Mouse (Mus musculus): Measurements from ENCODE around the gene Adap1.

The Adap1 gene

DNA sequence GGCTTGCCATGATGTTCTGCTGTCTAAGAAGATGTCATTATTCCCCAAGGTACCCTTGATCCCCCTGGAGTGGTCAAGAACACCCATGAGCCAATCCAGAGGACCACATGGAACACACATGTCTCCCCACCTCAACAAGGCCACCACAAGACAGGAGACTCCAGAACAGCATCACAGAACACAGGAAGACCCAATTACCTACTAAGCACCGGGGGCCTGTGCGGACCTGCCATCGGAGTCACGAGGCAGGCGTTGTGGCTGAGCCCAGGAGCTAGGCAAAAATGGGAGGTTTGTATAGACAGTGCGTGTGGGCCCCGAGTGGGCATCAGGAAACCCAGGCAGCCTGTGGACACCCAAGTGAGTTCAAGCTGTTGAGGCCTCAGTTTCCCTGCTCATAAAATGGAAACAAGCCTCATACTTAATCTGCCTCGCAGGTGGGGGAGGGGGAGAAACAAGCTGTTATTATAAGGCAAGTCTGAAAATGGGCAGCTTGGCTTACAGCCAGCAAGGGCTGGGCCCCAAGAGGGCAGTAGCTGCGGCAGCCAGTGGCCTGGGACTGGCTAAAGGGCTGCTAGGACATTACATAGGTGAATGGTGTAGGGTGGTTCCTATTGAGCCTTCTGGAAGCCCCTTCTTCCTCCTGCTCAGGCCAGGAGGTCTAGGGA is 2.0 kb downstream of the Adap1 start:
- peak in 1 of 2 experiments; percentile 45 for DNase-seq (ENCODE audit: low spot score in 2 of 2)

DNA sequence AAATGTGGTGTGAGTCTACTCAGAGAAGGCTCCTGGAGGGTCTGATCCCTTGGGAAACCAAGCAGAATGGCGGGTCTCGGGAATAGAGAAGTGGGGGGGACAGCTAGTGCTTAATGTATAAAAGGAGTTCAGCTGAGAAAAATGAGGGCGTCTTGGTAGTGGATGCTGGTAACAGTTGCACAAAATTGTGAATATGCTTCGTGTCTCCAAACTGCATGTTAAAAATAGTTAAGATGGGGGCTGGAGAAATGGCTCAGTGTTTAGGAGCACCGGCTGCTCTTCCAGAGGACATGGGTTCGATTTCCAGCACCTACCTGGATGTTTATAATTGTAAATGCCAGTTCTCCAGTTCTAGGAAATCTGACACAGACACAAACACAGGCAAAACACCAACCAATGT is 4.1 kb downstream of the Adap1 start:
- DNase-seq (ENCODE audit: low spot score in 2 of 2) = no peak

DNA sequence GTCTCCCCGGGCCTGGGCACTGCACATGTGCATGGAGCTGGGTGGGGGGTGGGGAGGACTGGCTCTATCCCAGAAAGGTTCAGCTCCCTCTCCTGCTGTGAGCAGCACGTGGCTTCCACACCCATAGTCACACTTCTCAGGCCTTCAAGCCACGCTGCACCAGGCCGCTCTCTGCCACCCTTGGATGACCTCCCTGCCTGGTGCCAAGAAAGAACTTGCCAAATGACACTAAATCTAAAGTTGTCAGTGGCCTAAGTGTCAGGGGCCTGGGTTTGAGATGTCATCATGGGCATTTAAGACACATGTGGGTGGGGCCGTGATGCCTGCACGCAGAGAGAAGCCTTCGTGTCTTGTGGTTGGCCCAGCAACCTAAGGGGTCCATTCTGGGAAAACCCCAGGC is 5.0 kb downstream of the Adap1 start:
- no peak for DNase-seq (ENCODE audit: low spot score in 2 of 2)

DNA sequence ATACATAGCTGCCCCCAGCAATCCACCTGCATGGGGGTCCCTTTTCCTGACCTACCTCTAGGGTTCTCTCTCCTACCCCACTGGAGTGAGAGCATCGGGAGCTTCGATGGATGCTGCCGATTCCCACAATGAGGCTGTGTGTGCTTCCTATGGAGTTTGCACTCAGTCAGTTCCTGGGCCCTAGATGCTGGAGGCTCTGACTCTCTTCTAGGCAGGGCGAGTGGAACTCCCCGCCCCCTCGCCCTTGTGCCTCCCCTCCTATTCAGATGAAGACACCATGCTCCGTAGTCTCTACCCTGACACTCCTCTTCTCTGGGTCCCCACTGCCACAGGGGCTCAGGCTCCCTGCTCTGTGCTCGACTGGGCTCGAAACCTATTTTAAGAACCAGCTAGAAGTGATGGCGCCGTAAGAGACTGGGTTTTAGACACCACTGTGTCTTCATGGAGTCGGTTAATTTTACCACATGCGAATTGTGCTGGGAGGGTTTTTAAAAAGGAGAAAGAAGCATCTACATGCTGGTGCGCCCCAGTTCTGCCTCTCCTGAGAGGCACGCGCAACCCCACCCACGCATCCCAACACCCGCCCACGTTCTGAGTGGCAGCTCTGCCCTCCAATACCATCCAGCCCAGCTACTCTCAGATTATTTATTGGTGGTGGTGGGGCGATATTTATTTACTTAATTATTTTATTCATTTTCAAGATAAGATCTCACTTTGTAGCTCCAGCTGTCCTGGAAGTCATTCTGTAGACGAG is 7.5 kb downstream of the Adap1 start:
- peak; percentile 54 to 75 for DNase-seq (ENCODE audit: low spot score in 2 of 2)

DNA sequence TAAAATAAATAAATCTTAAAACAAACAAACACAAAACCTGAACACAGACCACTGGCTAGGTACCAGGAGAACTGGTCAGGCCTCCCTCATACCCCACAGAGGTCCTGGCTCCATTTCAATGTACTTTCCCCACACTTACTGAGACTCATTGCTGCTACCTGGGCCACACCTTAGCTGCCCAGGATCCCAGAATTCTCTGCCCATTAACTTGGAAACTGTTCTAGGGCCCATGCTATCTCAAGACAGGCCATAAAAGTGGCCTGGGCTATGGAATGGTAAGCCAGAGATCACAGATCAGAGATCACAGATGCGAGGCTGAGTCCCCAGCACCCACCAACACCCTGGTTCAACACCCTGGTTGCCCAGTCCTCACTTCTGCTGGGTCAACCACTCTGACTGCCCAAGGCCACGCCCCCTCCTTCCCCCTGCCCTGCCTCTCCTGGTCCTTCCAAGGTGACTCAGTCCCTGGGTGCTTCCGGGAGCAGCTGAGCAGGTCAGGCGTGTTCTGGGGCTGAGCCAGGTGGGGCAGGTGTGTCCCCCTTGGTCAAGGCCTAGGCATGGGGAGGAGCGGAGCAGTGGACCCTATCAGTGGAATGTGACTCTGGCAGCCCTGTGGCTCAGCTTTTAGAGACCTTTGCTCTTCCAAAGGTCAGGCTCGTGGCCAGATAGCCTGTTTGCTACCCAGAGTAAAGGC is 8.3 kb downstream of the Adap1 start:
- DNase-seq (ENCODE audit: low spot score in 2 of 2) = no peak

DNA sequence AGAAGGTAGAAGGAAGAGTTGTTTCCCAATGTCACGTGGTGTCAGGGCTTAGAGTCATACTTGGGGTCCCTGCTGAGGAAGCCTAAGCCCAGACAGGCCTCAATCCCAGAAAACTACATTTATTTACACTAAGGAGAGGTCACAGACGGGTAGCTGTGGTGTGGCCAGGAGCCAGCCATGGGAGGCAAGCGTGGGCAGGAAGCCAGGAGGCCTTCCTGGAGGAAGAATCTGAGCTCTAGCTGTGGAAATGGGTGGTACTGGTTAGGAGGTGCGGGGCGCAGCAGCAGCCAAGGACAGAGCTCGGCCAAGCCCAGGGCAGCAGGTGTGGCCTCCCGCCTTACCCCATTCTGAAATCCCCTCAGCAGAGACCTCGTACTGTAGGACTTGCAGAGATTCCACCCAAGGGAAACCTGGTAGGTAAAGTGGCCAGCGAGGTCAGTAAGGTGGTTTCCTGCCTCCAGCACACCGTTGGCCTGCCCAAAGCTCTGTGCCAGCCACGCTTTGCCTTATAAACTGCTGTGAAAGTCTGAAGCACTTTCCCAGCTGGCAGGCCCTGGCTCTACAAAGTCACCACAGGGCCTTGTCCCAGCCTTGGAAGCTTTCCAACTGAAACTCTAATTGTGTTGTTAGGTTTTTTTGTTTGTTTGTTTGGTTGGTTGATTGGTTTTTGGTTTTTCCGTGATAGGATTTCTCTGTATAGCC is 10.3 kb downstream of the Adap1 start:
- no peak for DNase-seq (ENCODE audit: low spot score in 2 of 2)

DNA sequence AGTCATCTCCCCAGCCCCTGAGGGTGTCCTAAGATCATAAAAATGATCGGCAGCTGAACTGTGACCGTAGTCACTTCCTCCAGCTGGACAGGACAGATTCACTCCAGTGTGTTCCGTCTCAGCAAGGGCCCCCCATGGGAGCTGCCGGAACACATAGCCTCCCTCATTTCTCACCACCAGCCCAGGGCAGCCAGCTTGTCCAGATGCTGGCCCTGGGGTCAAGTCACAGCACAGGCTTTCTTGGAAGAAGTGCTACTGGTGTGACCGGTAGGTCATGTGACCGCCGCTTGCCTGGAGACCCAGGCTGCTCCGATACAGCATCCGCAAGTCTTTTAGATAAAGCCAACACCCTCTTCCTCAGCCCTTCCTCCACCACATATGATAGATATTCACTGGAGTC is 11.9 kb downstream of the Adap1 start:
- DNase-seq (ENCODE audit: low spot score in 2 of 2) = no peak

DNA sequence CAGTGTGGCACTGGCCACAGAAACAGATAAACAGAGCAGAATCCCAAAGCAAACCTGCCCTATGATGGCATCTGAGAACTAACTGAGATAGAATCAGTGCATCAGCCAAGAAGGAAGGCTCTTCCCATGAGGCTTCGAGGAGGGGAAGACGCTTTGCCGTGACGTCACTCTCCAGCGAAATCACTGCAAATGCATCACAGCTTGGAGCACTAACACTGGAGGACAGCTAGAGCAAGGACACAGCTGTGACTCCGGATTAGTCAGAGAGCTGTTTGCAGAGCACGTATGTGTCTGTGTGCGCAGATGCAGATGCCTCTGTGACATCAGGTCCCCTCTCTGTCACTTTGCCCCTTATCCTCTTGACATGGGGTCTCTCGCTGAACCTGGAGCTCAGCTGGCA is 13.6 kb downstream of the Adap1 start:
- no peak for DNase-seq (ENCODE audit: low spot score in 2 of 2)

DNA sequence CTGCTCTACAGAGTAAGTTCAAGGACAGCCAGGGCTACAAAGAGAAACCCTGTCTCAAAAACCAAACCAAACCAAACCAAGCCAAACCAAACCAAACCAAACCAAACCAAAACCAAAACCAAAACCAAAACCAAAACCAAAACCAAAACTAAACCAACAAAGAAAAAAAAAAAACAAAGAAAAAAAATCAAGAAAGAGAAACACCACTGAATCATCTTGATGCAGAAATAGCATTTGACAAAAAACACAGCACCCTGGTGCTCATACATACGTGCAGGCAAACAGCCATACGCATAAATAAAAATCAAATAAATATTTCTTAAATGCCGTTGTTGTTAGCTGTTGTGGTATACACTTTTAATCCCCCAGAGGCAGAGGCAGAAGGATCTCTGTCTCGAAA is 14.9 kb downstream of the Adap1 start:
- no peak for DNase-seq (ENCODE audit: low spot score in 2 of 2)

DNA sequence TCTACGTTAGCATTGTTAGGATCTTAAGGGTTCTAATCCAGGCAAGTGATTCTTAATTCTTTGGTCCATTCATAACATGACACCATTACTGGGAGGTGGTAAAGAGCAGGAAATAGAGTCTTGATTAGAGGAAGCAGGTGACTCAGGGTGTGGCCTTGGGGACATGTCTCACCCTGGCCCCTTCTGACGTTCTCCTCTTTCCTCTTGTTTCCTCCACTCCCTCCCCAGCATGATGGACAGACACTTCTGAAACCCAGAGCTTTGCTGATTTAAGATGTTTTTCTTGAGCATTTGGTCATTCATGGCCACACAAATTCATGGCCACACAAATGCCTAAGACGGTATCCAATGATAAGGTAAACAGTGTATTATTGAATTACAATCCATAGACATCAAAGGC is 15.5 kb downstream of the Adap1 start:
- no peak for DNase-seq (ENCODE audit: low spot score in 2 of 2)

DNA sequence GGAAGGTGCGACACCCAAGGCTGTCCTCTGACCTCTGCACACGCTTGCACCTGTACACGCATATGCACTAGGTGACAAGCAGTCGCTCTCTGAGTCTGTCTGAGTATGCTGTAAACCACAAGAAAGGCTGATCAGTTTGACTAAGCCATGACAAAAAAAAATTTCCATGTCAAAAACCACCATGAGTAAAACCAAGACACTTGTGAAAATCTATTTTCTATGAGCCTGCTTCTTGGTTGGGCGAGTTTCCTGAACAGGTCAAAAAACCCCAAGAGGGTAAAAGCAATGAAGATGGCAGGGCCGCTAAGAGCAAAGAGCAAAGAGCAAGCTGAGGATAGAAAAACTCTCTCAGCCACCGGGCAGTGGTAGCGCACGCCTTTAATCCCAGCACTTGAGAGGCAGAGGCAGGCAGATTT is 21.8 kb downstream of the Adap1 start:
- DNase-seq (ENCODE audit: low spot score in 2 of 2) = no peak

DNA sequence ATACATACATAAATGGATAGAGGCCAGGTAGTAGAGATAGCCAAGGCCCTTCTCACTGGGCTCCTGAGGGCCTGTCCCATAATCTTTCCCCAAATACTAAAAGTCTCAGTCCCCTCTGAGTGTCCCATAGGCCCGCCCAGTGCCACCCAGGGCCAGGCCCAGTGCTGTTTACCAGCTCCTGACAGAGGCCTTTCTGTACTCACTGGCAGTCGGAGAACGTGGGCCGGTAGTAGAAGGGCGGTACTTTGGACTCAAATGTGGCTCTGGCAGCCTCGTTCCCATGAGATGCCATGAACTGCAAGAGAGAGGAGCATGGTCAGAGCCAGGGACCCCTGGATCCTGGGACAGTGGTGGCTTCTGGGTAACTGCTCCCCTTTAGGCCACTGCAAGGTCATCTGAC is 23.3 kb downstream of the Adap1 start:
- no peak for DNase-seq (ENCODE audit: low spot score in 2 of 2)

DNA sequence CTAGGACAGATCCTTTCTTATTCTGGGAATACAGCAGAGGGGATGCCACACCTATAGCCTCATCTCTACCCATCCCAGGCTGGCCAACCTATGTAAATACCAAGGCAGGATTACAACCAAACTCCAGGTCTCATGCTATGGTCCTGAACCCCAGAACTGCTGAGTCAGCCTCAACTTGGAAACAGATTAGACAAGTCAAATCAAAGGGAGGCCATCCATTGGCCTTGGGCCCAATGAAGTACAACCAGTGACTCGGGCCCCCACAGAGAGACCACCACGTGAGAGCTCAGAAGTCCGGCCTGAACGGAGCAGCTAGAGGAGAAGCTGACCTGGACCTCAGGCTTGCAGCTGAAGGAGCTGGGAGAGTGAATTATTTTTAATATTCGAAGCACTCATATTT is 27.7 kb downstream of the Adap1 start:
- no peak for DNase-seq (ENCODE audit: low spot score in 2 of 2)

DNA sequence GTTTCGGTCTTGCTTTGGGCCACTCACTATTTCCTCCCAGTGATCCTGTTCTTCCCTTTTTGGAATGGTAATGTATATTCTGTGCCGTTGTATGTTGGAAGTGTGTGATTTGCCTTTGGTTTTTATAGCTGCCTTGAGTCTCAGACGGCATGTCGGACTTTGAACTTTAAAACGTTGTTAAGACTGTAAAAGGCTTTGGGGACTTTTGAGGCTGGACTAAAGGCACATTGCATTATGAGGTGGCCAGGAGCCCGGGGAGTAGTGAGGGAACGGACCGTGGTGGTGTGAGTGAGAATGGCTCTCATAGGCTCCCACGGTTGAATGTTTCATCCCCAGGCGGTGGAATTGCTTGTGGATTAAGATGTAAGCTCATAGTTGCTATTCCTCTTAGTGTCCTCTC is 28.3 kb downstream of the Adap1 start:
- no peak for DNase-seq (ENCODE audit: low spot score in 2 of 2)

DNA sequence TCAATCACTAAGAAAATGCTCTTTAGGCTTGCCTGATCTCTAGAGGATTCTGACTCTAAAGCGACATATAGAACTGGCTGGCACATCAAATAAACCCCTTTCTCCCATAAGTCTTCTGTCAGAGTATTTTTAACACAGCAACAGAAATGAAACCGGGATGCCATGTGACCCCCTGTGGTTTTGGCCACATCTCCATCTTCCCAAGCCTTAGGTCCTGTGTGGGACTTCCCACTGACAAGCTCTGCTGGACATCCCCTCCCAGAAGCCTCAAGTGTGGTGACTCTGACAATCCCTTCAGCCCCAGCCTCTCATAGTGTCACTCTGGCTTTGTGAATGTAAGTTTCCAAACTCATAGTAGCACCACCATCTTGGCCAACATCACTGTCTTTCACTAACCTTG is 31.3 kb downstream of the Adap1 start:
- DNase-seq (ENCODE audit: low spot score in 2 of 2) = no peak

DNA sequence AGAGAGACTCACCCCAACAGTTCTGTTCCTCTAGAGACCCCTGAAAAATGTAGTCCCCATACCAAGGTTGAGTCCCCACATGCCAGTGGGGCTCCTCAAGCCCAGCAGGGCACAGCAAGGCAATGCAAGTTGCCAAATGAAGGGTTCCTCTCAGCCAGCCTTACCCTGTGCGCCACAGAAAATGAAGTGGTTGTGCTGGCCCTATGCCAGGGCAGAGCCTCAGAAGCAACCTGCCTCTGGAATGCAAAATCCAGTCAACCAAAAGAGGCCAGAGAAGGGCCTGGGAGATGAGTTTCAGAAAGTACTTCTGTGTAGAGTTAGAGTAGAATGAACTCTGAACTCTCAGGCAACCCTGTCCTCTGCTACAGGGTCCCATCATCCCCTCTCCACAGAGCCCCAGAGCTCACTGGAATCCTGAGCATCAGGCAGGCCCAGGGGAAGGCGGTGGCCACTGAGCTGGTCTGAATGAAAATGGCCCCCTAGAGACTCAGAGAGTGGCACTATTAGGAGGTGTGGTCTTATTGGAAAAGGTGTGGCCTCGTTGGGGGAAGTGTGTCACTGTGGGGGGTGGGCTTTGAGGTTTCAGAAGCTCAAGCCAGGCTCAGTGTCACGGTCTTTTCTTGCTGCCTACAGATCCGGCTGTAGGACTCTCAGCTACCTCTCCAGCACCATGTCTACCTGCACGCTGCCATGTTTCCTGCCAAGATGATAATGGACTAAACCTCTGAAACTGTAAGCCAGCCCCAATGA is 33.4 kb downstream of the Adap1 start:
- no peak for DNase-seq (ENCODE audit: low spot score in 2 of 2)

DNA sequence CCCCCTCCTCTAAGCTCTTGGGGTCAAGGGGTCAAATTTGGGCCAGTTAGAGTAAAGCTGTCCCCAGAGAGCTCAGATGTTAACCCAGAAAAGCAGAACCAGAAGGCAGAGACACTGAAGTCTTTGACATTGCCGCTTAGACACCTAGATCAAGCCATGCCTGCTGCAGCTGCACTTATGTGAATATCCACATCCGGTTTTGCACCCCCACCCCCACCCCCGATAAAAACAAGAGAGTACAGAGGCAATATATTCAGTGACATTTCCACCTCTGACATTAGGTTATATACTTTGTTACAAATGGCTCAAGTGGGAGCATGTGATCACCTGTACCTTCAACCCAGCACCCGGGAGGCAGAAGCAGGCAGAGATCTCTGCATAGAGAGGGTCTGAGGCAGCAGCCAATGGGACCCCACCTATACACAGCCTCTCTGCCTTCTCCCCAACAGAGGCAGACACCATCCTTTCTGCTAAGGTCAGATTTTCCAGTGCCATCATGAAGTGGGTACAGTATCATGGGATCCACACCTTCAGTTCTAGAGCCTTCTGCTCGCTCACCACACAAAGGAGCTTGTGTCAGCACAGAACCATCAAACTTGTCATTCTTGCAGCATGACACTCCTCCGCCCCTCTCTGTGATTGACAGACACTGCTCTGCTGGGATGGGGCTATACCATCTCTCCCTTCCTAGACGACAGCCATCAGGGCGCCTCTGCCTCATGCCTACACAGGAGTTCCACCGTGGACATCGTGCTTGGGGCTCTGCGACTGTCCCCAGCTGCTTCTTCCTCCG is 34.8 kb downstream of the Adap1 start:
- no peak for DNase-seq (ENCODE audit: low spot score in 2 of 2)

DNA sequence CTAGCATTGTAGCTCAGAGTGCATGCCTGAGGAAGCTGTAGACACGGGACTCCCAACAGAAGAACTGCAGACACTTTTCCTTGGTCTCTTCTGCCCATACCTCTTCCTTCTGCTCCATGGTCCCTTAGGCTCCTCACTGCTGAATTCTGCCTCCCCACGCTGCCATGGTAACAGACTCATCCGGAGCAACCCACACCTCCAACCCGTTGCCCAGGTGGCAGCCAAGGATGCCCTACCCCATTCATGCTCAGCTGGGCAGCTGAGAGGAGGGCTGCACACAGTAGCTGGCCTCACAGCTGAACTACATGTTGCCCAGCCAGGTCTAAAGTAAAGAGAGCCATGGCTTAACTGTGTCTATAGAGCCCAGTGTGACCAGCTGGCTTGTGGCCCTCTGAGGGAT is 36.8 kb downstream of the Adap1 start:
- DNase-seq (ENCODE audit: low spot score in 2 of 2) = no peak

DNA sequence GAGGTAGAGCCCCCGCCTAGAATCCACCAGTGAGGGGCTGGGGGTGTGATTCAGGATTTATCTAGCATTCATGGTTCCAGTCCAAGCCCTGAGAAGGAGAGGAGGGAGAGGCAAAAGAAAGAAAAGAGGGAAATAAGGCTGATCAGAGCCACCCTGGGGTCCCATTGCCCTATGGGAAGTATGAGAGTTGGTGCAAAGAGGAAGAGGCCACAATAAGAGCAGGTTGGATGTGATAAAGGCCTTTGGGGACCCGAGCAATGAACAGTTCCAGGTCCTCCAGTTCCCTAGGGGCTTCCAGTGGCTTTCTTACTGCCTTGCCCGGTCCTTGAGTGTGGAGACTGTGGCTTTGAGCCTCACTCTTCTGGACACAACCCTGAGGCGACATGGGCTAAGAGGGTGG is 37.6 kb downstream of the Adap1 start:
- no peak for DNase-seq (ENCODE audit: low spot score in 2 of 2)

DNA sequence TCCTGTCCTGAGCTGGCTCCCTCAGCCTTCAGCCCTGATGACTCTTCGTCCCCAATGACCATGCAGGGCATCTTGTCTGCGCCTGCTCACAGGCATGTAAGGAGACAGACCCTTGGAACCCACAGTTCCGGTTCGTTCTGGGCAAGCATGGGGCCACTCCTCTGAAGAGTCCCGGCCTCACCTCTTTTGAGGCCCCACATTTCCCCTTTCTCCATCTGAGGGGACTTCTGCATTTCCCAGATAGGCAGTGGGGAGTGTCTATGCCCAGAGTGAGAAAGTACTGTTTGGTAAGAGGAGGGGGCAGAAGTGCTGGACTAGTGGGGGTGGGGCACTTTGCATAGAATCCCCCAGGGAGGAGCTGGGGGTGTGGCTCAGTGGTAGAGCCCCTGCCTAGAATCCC is 38.3 kb downstream of the Adap1 start:
- DNase-seq (ENCODE audit: low spot score in 2 of 2) = no peak

Data from left cerebral cortex, adult 9 months (tissue).